9 mouse cellular contexts compared by ENCODE assay signal in genomic region chr6:89552321-89553011, GRCm38 (mm10). TPM values are rescaled to one million over a fixed set of nuclear protein-coding genes. Genes with fewer than 3 reads are reported as not detected.
DNase-seq lines count a peak whose midpoint lies in the region; ATAC-seq and TF ChIP-seq lines count a peak whose summit lies in the region.
"Had no signal": no experiment of that assay in that cellular context is flagged by ENCODE, and none has a peak within 500 bp of the region (broad histone marks: within the 10 kb centered on the region; RNA-seq: fewer than 3 reads in every experiment).

No protein-coding gene starts in this region.

- WGBS in lung, postnatal 0 days = 69% methylated on average over 6 of the region's 6 CpGs
- 81% methylated on average over 6 of the region's 6 CpGs for WGBS in liver, postnatal 0 days (ENCODE audit: insufficient replicate concordance)

- no peak overlapping the region for H3K4me3 ChIP-seq in lung, postnatal 0 days (ENCODE audit: low read depth, low read length)
- no peak overlapping the region for H3K4me3 ChIP-seq in liver, postnatal 0 days (ENCODE audit: low read depth, low read length)
- H3K4me3 ChIP-seq: heart, embryonic 15.5 days had no signal

- no peak overlapping the region for H3K9ac ChIP-seq in lung, postnatal 0 days (replicated peaks; ENCODE audit: low read depth)
- no peak overlapping the region for H3K9ac ChIP-seq in liver, postnatal 0 days (replicated peaks)
- H3K9ac ChIP-seq: heart, embryonic 15.5 days had no signal

- intact Hi-C loops in left cerebral cortex, postnatal 25 days (cut with DNase I) = loop anchor here (2.0 to 5.0 kb wide), 5 partner anchors 315 to 626 kb away; no protein-coding TSS in a partner anchor

- H3K9me3 ChIP-seq in lung, postnatal 0 days (ENCODE audit: low read length) = no peaks in the 10 kb centered on the region
- H3K9me3 ChIP-seq in liver, postnatal 0 days (ENCODE audit: low read length) = no peaks in the 10 kb centered on the region
- H3K9me3 ChIP-seq: heart, embryonic 15.5 days had no signal

- no peak overlapping the region for H3K4me2 ChIP-seq in lung, postnatal 0 days (replicated peaks; ENCODE audit: low read depth, low read length)
- no peak overlapping the region for H3K4me2 ChIP-seq in liver, postnatal 0 days (ENCODE audit: low read depth, low read length)
- H3K4me2 ChIP-seq: heart, embryonic 15.5 days had no signal

- ATAC-seq in lung, postnatal 0 days = no peak
- no peak for ATAC-seq in megakaryocyte-erythroid progenitor cell, adult 5-6 weeks (replicated peaks; ENCODE audit: low FRiP score, low TSS enrichment, poor library complexity, severe bottlenecking)
- ATAC-seq in liver, postnatal 0 days = no peak

- TF ChIP-seq EP300 in lung, postnatal 0 days (IDR thresholded peaks at IDR 0.05) = no peak
- no peak for TF ChIP-seq EP300 in liver, postnatal 0 days (IDR thresholded peaks at IDR 0.05; ENCODE audit: low read depth)

- no peaks in the 10 kb centered on the region for H3K4me1 ChIP-seq in lung, postnatal 0 days (ENCODE audit: insufficient read depth, low read depth, low read length)
- no peaks in the 10 kb centered on the region for H3K4me1 ChIP-seq in liver, postnatal 0 days (ENCODE audit: insufficient read depth)

- H3K36me3 ChIP-seq in lung, postnatal 0 days (ENCODE audit: insufficient read depth, low read length) = no peaks in the 10 kb centered on the region
- no peaks in the 10 kb centered on the region for H3K36me3 ChIP-seq in liver, postnatal 0 days (replicated peaks; ENCODE audit: insufficient read depth, low read length)
- H3K36me3 ChIP-seq: heart, embryonic 15.5 days had no signal

- H3K27me3 ChIP-seq in lung, postnatal 0 days (replicated peaks; ENCODE audit: insufficient read depth, low read length) = no peaks in the 10 kb centered on the region
- H3K27me3 ChIP-seq in liver, postnatal 0 days (ENCODE audit: insufficient read depth, low read length) = no peaks in the 10 kb centered on the region
- H3K27me3 ChIP-seq: heart, embryonic 15.5 days had no signal

- no peak for TF ChIP-seq CTCF in lung, postnatal 0 days (IDR thresholded peaks at IDR 0.05)
- TF ChIP-seq CTCF in liver, postnatal 0 days (IDR thresholded peaks at IDR 0.05; ENCODE audit: low read depth) = no peak

- peak; percentile 84 for DNase-seq in heart, adult 11 months
- DNase-seq in heart, postnatal 4 days = no peak
- DNase-seq in lung, postnatal 10 days = peak; percentile 32
- no peak for DNase-seq in lung, postnatal 0 days (ENCODE audit: low spot score)
- peak; percentile 17 for DNase-seq in cerebellum, adult 8-10 months
- peak; percentile 36 to 75 for DNase-seq in left cerebral cortex, postnatal 25 days (ENCODE audit: low spot score in 2 of 2)
- no peak for DNase-seq in liver, postnatal 0 days

- no peak overlapping the region for H3K27ac ChIP-seq in lung, postnatal 0 days (ENCODE audit: low read length)
- H3K27ac ChIP-seq in liver, postnatal 0 days (ENCODE audit: low read depth) = no peak overlapping the region
- H3K27ac ChIP-seq: heart, embryonic 15.5 days had no signal

RNA-seq across cellular contexts. Expression of gene Chchd6, which starts 43.0 kb away (rescaled TPM):
- total RNA-seq in heart, postnatal 4 days (2021) = 10 to 100 TPM; 18.8 to 19.8 TPM
- 24.6 and 25.0 TPM in 2 replicates for polyA plus RNA-seq in lung, postnatal 0 days (2015; fragmentation: Nextera tagmentation; extraction: Ambion mirVana)
- total RNA-seq in left cerebral cortex, postnatal 25 days (2021) = 10 to 100 TPM; 79.1 to 83.9 TPM
- 11.4 and 16.1 TPM in 2 replicates for total RNA-seq in megakaryocyte-erythroid progenitor cell, adult 5-6 weeks (2014; fragmentation: Nextera tagmentation)
- total RNA-seq in megakaryocyte-erythroid progenitor cell, adult 5-6 weeks (2017) = 7.0 and 12.0 TPM in 2 replicates
- polyA plus RNA-seq in liver, postnatal 0 days (2015; fragmentation: Nextera tagmentation; extraction: Ambion mirVana) = 8.4 and 8.8 TPM in 2 replicates

Comparison
In these comparisons a context has a peak if more than half of its experiments do, and no peak if none do; other contexts are left out.
1. DNase-seq: peak in heart, adult 11 months (single experiment), lung, postnatal 10 days (single experiment), cerebellum, adult 8-10 months (single experiment) and left cerebral cortex, postnatal 25 days (2 of 2); none in heart, postnatal 4 days (single experiment), lung, postnatal 0 days (single experiment) and liver, postnatal 0 days (single experiment).